Mouse (Mus musculus) 3T3-L1 (cell line): ENCODE data around the gene Fubp1.

Source experiments
- DNase-seq: peaks from one replicate; pipeline ENCODE4 v3.0.0-alpha.2; 2015; ENCODE audit warnings: low read depth, low spot score

The Fubp1 gene

DNA sequence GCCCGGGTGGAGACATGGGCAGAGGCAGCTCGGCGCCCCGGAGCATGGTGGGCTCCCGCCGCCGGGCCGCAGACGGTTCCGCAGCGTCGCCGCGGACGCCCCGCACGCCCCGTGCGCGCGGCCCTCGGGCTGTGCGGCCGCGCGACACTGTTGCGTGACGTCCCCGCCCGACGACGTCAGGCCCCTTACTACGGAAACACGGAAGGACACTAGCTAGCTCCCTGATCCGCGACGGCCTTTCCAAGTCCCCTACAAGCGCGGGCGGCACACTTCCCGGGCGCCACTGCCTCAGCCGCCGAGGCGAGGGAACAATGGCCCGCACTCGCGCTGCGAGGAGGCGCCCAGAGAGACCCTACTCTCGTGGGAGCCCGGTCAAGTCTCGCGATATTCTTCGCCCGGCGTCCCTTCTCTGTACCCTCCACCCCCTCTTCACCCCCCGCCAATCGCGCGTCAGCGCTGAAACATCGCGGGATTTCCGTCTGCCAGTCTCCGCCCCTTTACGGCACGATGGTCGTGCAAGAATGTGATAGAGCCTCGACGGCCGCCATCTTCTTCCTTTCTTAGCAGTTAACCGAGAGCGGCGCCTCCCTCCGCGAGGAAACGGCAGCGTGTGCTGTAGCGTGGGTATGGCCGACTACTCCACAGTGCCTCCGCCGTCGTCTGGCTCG, at the start of gene Fubp1, which contains the start of gene Dnajb4:
TSS of gene Fubp1 (plus strand) at position 456 of the 668 bp plus-strand sequence.
TSS of gene Dnajb4 (minus strand) at position 336 of the 668 bp plus-strand sequence.
- peak; percentile 99 for DNase-seq

DNA sequence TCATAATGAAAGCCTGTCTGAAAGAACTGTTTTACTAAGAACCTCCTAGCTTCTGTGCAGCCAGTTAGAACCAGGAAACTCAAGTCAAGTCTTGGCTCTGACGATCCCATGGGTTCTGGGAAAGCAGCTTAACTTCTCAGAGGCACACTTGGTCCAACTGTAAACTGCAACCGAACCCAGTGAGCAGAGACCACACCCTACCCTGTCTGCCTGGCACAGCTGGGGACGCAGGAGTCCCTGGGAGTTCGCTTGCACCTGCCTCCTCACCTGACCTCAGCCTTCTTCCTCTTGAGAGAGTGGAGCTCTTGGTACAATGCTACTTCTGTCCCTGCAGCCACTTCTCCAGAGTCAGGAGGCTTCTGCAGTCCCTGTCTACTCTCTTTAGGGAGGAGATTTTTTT, 49.6 kb upstream of the Fubp1 start:
- no peak for DNase-seq

GRCm38 (mm10) chr3:152163320-152163719, 46.9 kb upstream of the Fubp1 start:
- DNase-seq, result no peak

DNA sequence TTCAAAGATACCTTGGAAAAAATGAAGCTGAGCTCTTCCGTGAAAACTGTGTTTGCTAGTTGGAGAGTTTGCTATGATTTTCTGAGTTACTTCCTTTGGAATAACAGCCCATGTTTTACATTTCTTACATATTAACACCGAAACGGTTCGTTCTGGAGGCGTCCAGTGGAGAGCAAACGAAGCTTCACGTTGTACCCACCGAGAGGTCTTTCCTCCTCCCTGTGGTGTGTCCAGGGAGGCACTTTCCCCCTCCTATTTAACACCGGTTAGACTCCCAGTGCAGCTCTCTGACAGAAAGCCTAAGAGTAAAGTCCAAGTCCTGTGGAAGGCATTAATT, 45.2 kb upstream of the Fubp1 start:
- DNase-seq, result no peak

GRCm38 (mm10) chr3:152165351-152166098, 44.7 kb upstream of the Fubp1 start:
- DNase-seq, result no peak

DNA sequence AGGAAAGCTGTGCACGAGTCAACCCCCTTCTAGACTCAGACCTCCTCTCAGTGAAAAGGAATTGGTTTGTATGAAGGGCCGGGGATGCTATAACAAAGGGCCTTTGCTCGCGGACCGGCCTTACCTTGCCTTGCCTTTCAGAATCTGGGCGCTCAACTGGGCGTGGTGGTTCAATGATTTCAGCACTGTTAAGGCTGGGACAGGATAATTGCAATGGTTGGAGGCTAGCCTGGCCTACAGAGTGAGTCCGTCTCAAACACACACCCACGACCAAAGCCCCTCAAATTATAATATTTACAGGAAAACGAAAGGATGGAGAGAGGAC, 44.2 kb upstream of the Fubp1 start, which contains the start of gene Gipc2:
TSS of gene Gipc2 (minus strand) at position 132 of the 325 bp plus-strand sequence.
- DNase-seq, result no peak

- DNase-seq, result no peak
Measured at GRCm38 (mm10) chr3:152166699-152167451, 43.3 kb upstream of the Fubp1 start.

DNA sequence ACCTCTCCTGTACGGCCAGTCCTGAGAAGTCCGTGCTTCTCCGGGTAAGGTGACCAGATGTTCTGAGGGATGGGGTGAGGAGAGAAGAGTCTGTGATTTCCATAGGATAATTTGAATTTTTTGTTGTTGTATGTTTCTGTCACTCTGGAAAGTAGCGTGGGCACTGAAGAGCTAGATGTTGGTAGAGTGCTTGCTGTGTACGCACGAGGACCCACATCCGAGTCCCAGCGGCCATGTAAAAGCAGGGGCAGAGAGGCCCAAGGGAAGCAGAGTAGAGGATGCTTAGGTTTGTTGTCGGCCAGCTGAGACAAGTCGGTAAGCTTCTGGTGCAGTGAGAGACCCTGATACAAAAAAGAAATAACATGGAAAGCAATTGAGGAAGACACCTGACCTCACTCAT, 42.2 kb upstream of the Fubp1 start:
- no peak for DNase-seq

DNA sequence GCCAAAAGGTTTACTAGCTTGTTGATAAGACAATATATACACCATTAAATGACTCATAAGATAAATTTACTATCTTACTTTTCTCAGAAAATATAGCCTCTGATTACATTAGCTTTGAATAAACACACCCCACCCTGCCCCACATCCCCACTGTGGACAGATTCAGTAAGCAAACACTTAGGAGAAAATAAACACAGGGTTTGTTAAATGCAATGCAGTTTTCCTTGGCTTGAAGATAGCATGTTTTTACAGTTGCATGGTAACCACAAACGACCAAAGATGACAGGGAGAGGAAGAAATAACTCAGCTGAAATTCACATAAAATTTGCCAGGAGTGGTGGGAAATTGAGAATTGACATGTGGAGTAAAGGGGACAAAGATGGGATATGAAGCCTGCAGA, 39.8 kb upstream of the Fubp1 start:
- peak; percentile 36 for DNase-seq

- DNase-seq, result peak; percentile 65
Measured at GRCm38 (mm10) chr3:152171236-152171635, 39.0 kb upstream of the Fubp1 start.

- peak; percentile 68 for DNase-seq
Measured at GRCm38 (mm10) chr3:152171862-152172261, 38.4 kb upstream of the Fubp1 start.

GRCm38 (mm10) chr3:152172322-152172935, 37.8 kb upstream of the Fubp1 start:
- no peak for DNase-seq

DNA sequence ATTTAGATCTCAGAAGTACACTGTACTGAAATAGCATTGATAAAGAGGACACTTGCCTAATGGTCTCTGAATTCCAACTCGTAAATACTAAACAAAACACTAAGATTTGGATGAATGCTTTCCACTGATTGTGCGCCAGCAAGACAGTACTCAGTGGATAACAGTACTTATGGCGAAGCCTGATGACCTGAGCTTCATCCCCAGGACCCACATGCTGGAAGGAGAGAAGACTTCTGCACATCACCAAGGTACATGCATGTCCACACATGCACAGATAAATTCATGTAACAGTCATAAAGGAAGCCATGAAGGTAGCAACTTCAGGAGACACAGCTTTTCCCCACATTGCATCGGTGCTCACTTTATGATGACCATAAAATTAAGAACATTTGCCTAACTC, 31.4 kb upstream of the Fubp1 start:
- DNase-seq, result no peak

GRCm38 (mm10) chr3:152179285-152179684, 30.9 kb upstream of the Fubp1 start:
- DNase-seq, result no peak

- no peak for DNase-seq
Measured at GRCm38 (mm10) chr3:152180624-152181023, 29.6 kb upstream of the Fubp1 start.

GRCm38 (mm10) chr3:152183522-152183921, 26.7 kb upstream of the Fubp1 start:
- DNase-seq, result no peak

- DNase-seq, result no peak
Measured at GRCm38 (mm10) chr3:152186106-152186505, 24.1 kb upstream of the Fubp1 start.

DNA sequence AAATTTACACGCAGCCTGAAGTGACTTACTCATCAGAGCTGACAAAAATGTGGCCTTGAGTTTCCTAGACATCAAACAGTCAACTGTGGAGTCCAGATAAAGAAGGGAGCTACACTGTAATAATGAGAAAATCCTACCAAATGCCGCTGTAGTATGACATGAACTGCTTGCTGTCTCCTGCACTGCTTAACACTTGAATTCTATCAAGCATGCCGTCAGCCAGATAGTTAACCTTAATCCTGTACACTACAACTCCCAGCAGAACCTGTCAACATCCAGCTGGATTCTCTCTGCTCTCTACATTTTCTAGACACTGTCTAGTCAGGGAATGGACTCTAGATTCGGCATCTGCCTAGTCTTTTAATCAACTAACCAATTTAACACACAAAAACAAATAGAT, 20.9 kb upstream of the Fubp1 start:
- DNase-seq, result no peak

DNA sequence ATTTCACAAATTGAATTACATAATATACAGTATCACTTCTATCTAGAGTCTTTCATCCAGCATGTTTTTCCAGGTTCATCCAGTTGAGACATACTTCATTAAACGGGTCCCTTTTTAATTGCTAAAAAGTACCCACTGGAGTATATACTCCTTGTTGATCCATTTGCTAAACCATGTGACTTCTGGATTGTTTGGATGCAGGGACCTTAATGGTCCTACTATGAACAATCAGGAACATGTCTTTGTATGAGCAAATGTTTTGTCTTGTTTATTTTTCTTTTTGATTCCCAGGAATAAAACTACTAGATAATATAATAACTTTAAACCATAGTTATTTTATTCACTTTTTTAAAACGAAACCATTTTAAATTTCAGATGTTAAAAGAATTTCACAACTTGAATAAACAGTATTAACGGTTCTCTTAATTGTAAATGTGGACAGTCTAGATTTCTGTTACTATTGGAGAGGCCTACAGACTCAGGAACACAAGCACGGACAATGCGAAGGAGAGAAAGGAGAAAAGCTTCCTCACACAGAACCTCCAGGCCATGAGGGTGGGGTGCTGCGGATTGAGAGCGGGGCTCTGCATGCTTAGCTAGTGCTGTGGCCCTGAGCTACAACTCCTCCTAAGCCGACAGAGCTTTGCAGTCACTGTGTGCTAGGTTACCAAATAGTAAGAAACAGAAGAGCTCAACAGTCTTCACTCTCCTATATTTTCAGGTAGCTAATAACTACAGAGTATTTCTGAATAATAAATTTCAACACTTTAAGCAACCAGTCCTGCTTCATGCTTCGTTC, 19.3 kb upstream of the Fubp1 start:
- DNase-seq, result no peak

DNA sequence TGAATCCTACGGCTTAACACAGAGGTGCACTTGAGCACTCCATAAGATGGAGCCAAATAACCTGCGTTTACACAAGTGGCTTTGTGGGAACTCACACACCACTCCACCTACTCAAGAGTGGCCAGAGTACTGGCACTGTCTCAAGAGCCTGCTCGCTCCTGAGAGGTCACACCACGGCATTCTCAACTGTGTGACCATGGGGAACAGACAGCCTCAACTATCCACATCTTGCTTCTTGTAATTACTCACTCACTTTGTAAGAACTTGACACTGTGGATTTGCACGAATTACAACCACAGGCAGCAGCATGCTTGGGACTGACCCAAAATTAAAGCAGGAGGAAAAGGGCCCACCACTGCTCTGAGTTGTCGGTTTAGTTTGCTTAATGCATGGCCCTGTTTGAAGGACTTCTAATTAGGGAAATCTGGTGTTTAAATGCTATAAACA, 18.4 kb upstream of the Fubp1 start:
- peak; percentile 78 for DNase-seq

DNA sequence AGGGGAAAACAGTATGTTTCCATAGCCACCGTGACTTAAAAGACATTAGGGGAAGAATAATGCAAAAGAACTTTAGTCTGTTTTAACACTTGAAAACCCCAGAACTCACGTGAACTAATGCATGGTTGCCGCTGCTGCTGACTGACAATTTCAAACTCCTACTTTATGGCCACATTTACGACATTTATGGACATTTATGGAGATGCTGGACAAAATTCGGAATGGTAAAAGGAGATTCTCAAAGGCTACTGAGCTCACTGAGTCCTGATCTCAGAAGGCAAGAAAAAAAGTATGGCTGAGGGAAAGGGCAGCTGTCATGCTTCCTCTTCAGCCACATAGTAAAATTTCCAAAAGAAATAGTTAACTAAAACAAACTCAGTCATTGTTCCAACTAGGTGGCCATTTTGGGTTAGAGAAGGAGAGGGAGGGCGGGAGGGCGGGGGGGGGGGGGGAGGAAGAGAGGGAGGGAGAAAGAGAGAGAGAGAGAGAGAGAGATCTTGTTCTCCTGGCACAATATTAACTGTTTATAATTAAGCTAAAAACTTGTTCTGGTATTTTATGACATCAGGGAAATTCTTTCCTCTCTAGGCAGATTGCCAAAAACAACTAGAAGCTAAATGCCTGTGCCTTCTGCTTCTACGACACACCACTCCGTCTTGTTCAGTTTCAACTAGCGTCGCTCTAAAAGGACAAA, 17.8 kb upstream of the Fubp1 start:
- peak; percentile 77 for DNase-seq
